Mouse (Mus musculus): ENCODE results near the gene Ckap4.
"Not testable (repeated sequence)": the region's sequence is repeated elsewhere in the genome, so short reads cannot be mapped to it uniquely, and the experiment has no call there.

Gene Ckap4

GRCm38 (mm10) chr10:84498867-84499266, 35.0 kb downstream of the Ckap4 start:
- DNase-seq (ENCODE audit: low spot score), result no peak

GRCm38 (mm10) chr10:84496805-84497204, 37.1 kb downstream of the Ckap4 start:
- no peak for DNase-seq (ENCODE audit: low spot score)

GRCm38 (mm10) chr10:84494432-84494831, 39.4 kb downstream of the Ckap4 start:
- no peak for DNase-seq (ENCODE audit: low spot score)

GRCm38 (mm10) chr10:84490115-84490514, 43.7 kb downstream of the Ckap4 start:
- no peak for DNase-seq (ENCODE audit: low spot score)

GRCm38 (mm10) chr10:84488315-84488714, 45.5 kb downstream of the Ckap4 start:
- peak; percentile 62 for DNase-seq (ENCODE audit: low spot score)

GRCm38 (mm10) chr10:84484661-84485060, 49.2 kb downstream of the Ckap4 start:
- no peak for DNase-seq (ENCODE audit: low spot score)

- no peak for DNase-seq (ENCODE audit: low spot score)
Measured at GRCm38 (mm10) chr10:84483553-84483952, 50.3 kb downstream of the Ckap4 start.

- no peak for DNase-seq (ENCODE audit: low spot score)
Measured at GRCm38 (mm10) chr10:84483069-84483468, 50.8 kb downstream of the Ckap4 start.

GRCm38 (mm10) chr10:84482418-84482817, 51.4 kb downstream of the Ckap4 start:
- DNase-seq (ENCODE audit: low spot score), result not testable (repeated sequence)

- DNase-seq (ENCODE audit: low spot score), result no peak
Measured at GRCm38 (mm10) chr10:84481327-84481671, 52.6 kb downstream of the Ckap4 start.

GRCm38 (mm10) chr10:84480667-84481326, 53.1 kb downstream of the Ckap4 start:
- no peak for DNase-seq (ENCODE audit: low spot score)

- no peak for DNase-seq (ENCODE audit: low spot score)
Measured at GRCm38 (mm10) chr10:84480146-84480545, 53.7 kb downstream of the Ckap4 start.

- no peak for DNase-seq (ENCODE audit: low spot score)
Measured at GRCm38 (mm10) chr10:84477613-84478076, 56.2 kb downstream of the Ckap4 start.

GRCm38 (mm10) chr10:84477045-84477612, 56.7 kb downstream of the Ckap4 start:
- no peak for DNase-seq (ENCODE audit: low spot score)
